Mouse (Mus musculus): ENCODE data around the gene Spef1.

DNA sequence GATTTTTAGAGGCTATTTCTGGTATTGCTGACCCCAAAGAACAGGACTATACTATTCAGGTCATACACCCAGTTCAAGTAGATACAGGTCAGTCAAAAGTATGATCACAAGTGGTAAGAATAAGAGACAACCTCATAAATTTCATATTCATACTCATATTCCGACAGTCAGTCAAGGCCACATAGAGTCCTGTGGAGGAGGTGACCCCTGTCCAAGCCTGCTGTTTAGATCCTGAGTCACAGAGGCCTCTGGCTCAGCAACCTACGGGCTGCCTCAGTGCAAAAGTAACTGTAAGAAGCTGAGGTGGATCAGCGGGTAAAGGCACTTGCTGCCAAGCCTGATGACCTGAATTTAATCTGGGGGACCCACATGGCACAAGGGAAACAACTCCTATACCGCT, 33.0 kb downstream of the Spef1 start:
- TF ChIP-seq CTCF (IDR thresholded peaks at IDR 0.05; ENCODE audit: insufficient read depth, low read depth, low read length): no peak
- TF ChIP-seq POLR2A (IDR thresholded peaks at IDR 0.05; ENCODE audit: insufficient read depth, low read depth, low read length): no peak

All from olfactory bulb, adult 2 months (tissue).